In genomic region chr5:64567813-64568212, GRCm38 (mm10) we compare ENCODE assay signal across 17 mouse cellular contexts.
DNase-seq lines count a peak whose midpoint lies in the region; ATAC-seq lines count a peak whose summit lies in the region.
"Had no signal": no experiment of that assay in that cellular context is flagged by ENCODE, and none has a peak within 500 bp of the region (broad histone marks: within the 10 kb centered on the region; RNA-seq: fewer than 3 reads in every experiment).

No protein-coding gene starts in this region.

- no peaks in the 10 kb centered on the region for H3K27me3 ChIP-seq in intestine, embryonic 15.5 days (replicated peaks)
- H3K27me3 ChIP-seq: embryonic facial prominence, embryonic 13.5 days had no signal

- DNase-seq in frontal cortex, postnatal 10 days (ENCODE audit: low spot score in 2 of 2): no peak
- DNase-seq in spleen, postnatal 36 days (ENCODE audit: low spot score in 2 of 2): peak; percentile 32 to 52
- no peak for DNase-seq in spleen, adult 18-20 months
- no peak for DNase-seq in adrenal gland, adult (ENCODE audit: inconsistent age in 2 of 2, low spot score in 1 of 2)
- DNase-seq: adrenal gland, postnatal 14 days; B cell, adult 2 months; cerebellum, adult 11-12 months; kidney, adult 2 months; lung, postnatal 36 days; thymus, postnatal 14 days had no signal

- H3K4me1 ChIP-seq in intestine, embryonic 15.5 days (replicated peaks): no peaks in the 10 kb centered on the region
- H3K4me1 ChIP-seq: heart, embryonic 10.5 days had no signal

- 72% methylated on average over 5 of the region's 5 CpGs for WGBS in intestine, embryonic 15.5 days

- no peak overlapping the region for H3K9ac ChIP-seq in intestine, embryonic 15.5 days
- H3K9ac ChIP-seq: embryonic facial prominence, embryonic 13.5 days had no signal

- no peak overlapping the region for H3K27ac ChIP-seq in intestine, embryonic 15.5 days
- H3K27ac ChIP-seq: heart, embryonic 10.5 days had no signal

- H3K4me2 ChIP-seq in intestine, embryonic 15.5 days (replicated peaks): no peak overlapping the region
- H3K4me2 ChIP-seq: embryonic facial prominence, embryonic 13.5 days had no signal

- peak; percentile 97 for ATAC-seq in frontal cortex, adult (ENCODE audit: low TSS enrichment)
- ATAC-seq in hematopoietic stem cell, adult 5-6 weeks (replicated peaks in 1 of 2; ENCODE audit: insufficient read depth in 1 of 2, low FRiP score in 2 of 2, low TSS enrichment in 1 of 2, low read depth in 1 of 2, poor library complexity in 2 of 2, severe bottlenecking in 2 of 2): peak; percentile 39 to 49; a peak in 2 of 4 replicates
- ATAC-seq in megakaryocyte-erythroid progenitor cell, adult 5-6 weeks (replicated peaks; ENCODE audit: low FRiP score, low TSS enrichment, poor library complexity, severe bottlenecking): peak; percentile 98
- ATAC-seq in intestine, embryonic 15.5 days: no peak
- ATAC-seq: midbrain, embryonic 16.5 days had no signal

- H3K9me3 ChIP-seq in intestine, embryonic 15.5 days: no peaks in the 10 kb centered on the region
- H3K9me3 ChIP-seq: heart, embryonic 10.5 days had no signal

- H3K4me3 ChIP-seq in intestine, embryonic 15.5 days (replicated peaks): no peak overlapping the region
- H3K4me3 ChIP-seq: embryonic facial prominence, embryonic 13.5 days; heart, embryonic 10.5 days had no signal

- no peaks in the 10 kb centered on the region for H3K36me3 ChIP-seq in intestine, embryonic 15.5 days
- H3K36me3 ChIP-seq: embryonic facial prominence, embryonic 13.5 days; heart, embryonic 10.5 days had no signal

Comparison
In these comparisons a context has a peak if more than half of its experiments do, and no peak if none do; other contexts are left out.
1. DNase-seq: peak in spleen, postnatal 36 days (2 of 2); none in frontal cortex, postnatal 10 days (0 of 2), spleen, adult 18-20 months (0 of 2) and adrenal gland, adult (0 of 2).